Mouse (Mus musculus): ENCODE data around the gene Rbms1. TPM values are rescaled to one million over a fixed set of nuclear protein-coding genes. Genes with fewer than 3 reads are reported as not detected.

Gene Rbms1
- total and polyA plus RNA-seq, 3 experiments, result 10.1 to 27.4 TPM; not detected in 1

DNA sequence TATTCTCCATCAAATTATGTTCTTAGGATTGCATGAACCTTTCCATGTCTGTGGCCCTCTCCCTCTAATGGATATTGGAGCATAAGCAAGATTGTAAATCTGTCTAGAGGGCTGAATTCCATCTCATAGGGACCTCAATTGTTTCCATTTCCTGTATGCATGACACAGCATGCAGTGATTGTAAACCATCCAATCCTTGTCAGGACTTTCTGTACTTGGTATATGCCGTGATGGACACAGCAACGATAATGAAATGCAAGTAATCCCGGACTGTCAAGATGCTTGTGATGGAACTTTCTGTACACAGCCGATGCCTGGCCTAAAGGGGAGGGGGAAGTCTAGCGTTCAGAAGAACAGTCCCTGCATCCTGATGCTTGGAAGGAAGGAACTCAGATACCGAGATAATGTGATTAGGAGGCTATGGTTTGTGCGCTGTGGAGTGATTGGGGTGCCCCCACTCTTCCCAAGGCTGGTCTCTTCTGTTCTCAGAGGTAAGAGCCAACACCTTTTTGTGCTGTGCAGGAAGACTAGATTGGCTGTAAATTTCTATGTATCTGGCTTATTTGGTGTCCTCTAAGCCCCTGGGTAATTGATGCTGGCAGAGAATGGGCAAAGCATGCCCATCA is 9.3 kb upstream of the Rbms1 start:
- no peak overlapping the region for H3K4me3 ChIP-seq (ENCODE audit: control insufficient read depth in 1 of 2, insufficient read depth in 1 of 2, low read depth in 2 of 2, low read length in 2 of 2)
- H3K4me1 ChIP-seq (ENCODE audit: control insufficient read depth in 1 of 2, insufficient read depth in 2 of 2, low read length in 2 of 2), result no peaks in the 10 kb centered on the region
- no peaks in the 10 kb centered on the region for H3K27me3 ChIP-seq (ENCODE audit: control insufficient read depth in 1 of 2, insufficient read depth in 2 of 2, low read length in 2 of 2)
- no peaks in the 10 kb centered on the region for H3K36me3 ChIP-seq (ENCODE audit: control insufficient read depth in 1 of 2, insufficient read depth in 2 of 2, low read length in 2 of 2)
- no peak overlapping the region for H3K27ac ChIP-seq (ENCODE audit: control insufficient read depth, low read depth, low read length)
- DNase-seq (ENCODE audit: low read depth, low spot score), result no peak
- H3K79me2 ChIP-seq (ENCODE audit: control insufficient read depth, insufficient read depth, low read length, poor library complexity), result no peaks in the 10 kb centered on the region
- no peak for TF ChIP-seq UBTF (IDR thresholded peaks at IDR 0.05; ENCODE audit: borderline replicate concordance, insufficient read depth, low read depth, low read length)
- no peak for TF ChIP-seq ELF1 (IDR thresholded peaks at IDR 0.05; ENCODE audit: low read depth, low read length)
- TF ChIP-seq POLR2AphosphoS2 (IDR thresholded peaks at IDR 0.05; ENCODE audit: low read length), result no peak
- TF ChIP-seq RCOR1 (IDR thresholded peaks at IDR 0.05; ENCODE audit: low read depth, low read length), result no peak
- no peak for TF ChIP-seq CHD1 (IDR thresholded peaks at IDR 0.05; ENCODE audit: low read depth, low read length)
- no peak for TF ChIP-seq POLR2AphosphoS5 (IDR thresholded peaks at IDR 0.05; ENCODE audit: borderline replicate concordance, low read depth, low read length)
- TF ChIP-seq E2F4 (IDR thresholded peaks at IDR 0.05; ENCODE audit: borderline replicate concordance, low read depth, low read length), result no peak
- TF ChIP-seq GATA1 (IDR thresholded peaks at IDR 0.05; ENCODE audit: low read depth, low read length), result no peak
- no peak for TF ChIP-seq TAL1 (IDR thresholded peaks at IDR 0.05; ENCODE audit: low read length)
- TF ChIP-seq EP300 (IDR thresholded peaks at IDR 0.05; ENCODE audit: low read depth in 1 of 2, low read length in 2 of 2), result no peak
- no peak for TF ChIP-seq MAZ (IDR thresholded peaks at IDR 0.05; ENCODE audit: low read depth, low read length)
- no peak for TF ChIP-seq ZKSCAN1 (IDR thresholded peaks at IDR 0.05; ENCODE audit: low read depth, low read length)
- TF ChIP-seq MAFK (IDR thresholded peaks at IDR 0.05; ENCODE audit: borderline replicate concordance, low read depth, low read length), result no peak
- no peak for TF ChIP-seq MAX (IDR thresholded peaks at IDR 0.05; ENCODE audit: low read length)
- TF ChIP-seq MYB (IDR thresholded peaks at IDR 0.05; ENCODE audit: low read depth, low read length), result no peak
- no peak for TF ChIP-seq CHD2 (IDR thresholded peaks at IDR 0.05; ENCODE audit: low read length)
- TF ChIP-seq MEF2A (IDR thresholded peaks at IDR 0.05; ENCODE audit: extremely low read depth, insufficient replicate concordance, low read depth, low read length, poor library complexity, severe bottlenecking), result no peak
- no peaks in the 10 kb centered on the region for H3K9me3 ChIP-seq (replicated peaks; ENCODE audit: insufficient read depth, low read length)
- H3K9ac ChIP-seq (ENCODE audit: control insufficient read depth, low read depth, low read length, poor library complexity, severe bottlenecking), result no peak overlapping the region

DNA sequence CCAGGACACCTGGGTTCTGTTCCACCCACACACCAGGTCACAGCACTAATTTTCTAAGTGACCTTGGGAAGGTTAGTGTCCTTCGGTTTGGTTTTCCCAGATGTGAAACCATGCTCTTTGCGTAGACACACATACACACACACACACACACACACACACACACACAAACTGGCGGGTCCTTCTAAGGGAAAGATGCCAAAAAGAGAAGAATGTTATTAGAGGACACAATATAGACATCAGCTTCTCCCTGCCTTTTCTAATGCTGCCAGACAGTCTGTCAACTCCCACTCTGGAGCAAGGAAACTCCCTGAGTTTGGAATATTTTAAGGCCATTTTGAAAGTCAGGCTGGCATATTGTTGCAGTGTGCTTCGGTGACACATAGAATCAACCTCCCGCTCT is 624 bp upstream of the Rbms1 start:
- H3K4me1 ChIP-seq (ENCODE audit: control insufficient read depth in 1 of 2, insufficient read depth in 2 of 2, low read length in 2 of 2), result no peaks in the 10 kb centered on the region
- no peak for DNase-seq (ENCODE audit: low read depth, low spot score)
- TF ChIP-seq SMC3 (IDR thresholded peaks at IDR 0.05; ENCODE audit: low read depth, low read length) (no peak), ETS1 (IDR thresholded peaks at IDR 0.05; ENCODE audit: low read depth, low read length) (no peak), MEF2A (IDR thresholded peaks at IDR 0.05; ENCODE audit: extremely low read depth, insufficient replicate concordance, low read depth, low read length, poor library complexity, severe bottlenecking) (no peak), ZC3H11A (IDR thresholded peaks at IDR 0.05; ENCODE audit: low read depth, low read length) (no peak), POLR2AphosphoS2 (IDR thresholded peaks at IDR 0.05; ENCODE audit: low read length) (no peak), GATA1 (IDR thresholded peaks at IDR 0.05; ENCODE audit: low read depth, low read length) (no peak), RAD21 (IDR thresholded peaks at IDR 0.05; ENCODE audit: low read depth, low read length) (no peak), ZMIZ1 (IDR thresholded peaks at IDR 0.05; ENCODE audit: low read depth, low read length) (no peak), POLR2A (IDR thresholded peaks at IDR 0.05; ENCODE audit: control insufficient read depth in 1 of 2, insufficient read depth in 1 of 2, low read depth in 1 of 2, low read length in 2 of 2, poor library complexity in 1 of 2) (no peak), MXI1 (IDR thresholded peaks at IDR 0.05; ENCODE audit: low read depth, low read length) (no peak), KAT2A (conservative IDR thresholded peaks at IDR 0.05; ENCODE audit: low read depth, low read length) (no peak), MYB (IDR thresholded peaks at IDR 0.05; ENCODE audit: low read depth, low read length) (no peak), SIN3A (IDR thresholded peaks at IDR 0.05; ENCODE audit: low read length) (no peak), BHLHE40 (IDR thresholded peaks at IDR 0.05; ENCODE audit: borderline replicate concordance, low read depth, low read length) (no peak), ELF1 (IDR thresholded peaks at IDR 0.05; ENCODE audit: low read depth, low read length) (no peak), RCOR1 (IDR thresholded peaks at IDR 0.05; ENCODE audit: low read depth, low read length) (no peak), GABPA (IDR thresholded peaks at IDR 0.05; ENCODE audit: low read depth, low read length) (no peak), HCFC1 (IDR thresholded peaks at IDR 0.05; ENCODE audit: low read depth, low read length) (no peak), POLR2AphosphoS5 (IDR thresholded peaks at IDR 0.05; ENCODE audit: borderline replicate concordance, low read depth, low read length) (no peak), CTCF (IDR thresholded peaks at IDR 0.05 in 2 of 3, conservative IDR thresholded peaks at IDR 0.05 in 1 of 3; ENCODE audit: control insufficient read depth in 1 of 3, insufficient read depth in 1 of 3, low read depth in 2 of 3, low read length in 3 of 3, poor library complexity in 1 of 3, severe bottlenecking in 1 of 3) (no peak)
- no peak overlapping the region for H3K4me3 ChIP-seq (ENCODE audit: control insufficient read depth in 1 of 2, insufficient read depth in 1 of 2, low read depth in 2 of 2, low read length in 2 of 2)
- no peaks in the 10 kb centered on the region for H3K9me3 ChIP-seq (replicated peaks; ENCODE audit: insufficient read depth, low read length)
- H3K27ac ChIP-seq (ENCODE audit: control insufficient read depth, low read depth, low read length), result no peak overlapping the region
- H3K27me3 ChIP-seq (ENCODE audit: control insufficient read depth in 1 of 2, insufficient read depth in 2 of 2, low read length in 2 of 2), result no peaks in the 10 kb centered on the region; a peak in 1 of 4 replicates
- no peaks in the 10 kb centered on the region for H3K79me2 ChIP-seq (ENCODE audit: control insufficient read depth, insufficient read depth, low read length, poor library complexity)
- H3K36me3 ChIP-seq (ENCODE audit: control insufficient read depth in 1 of 2, insufficient read depth in 2 of 2, low read length in 2 of 2), result no peaks in the 10 kb centered on the region
- H3K9ac ChIP-seq (ENCODE audit: control insufficient read depth, low read depth, low read length, poor library complexity, severe bottlenecking), result no peak overlapping the region
